In genomic region chr17:28369056-28369455, GRCm38 (mm10) we compare ENCODE assay signal across 13 mouse cellular contexts. TPM values are rescaled to one million over a fixed set of nuclear protein-coding genes. Genes with fewer than 3 reads are reported as not detected.
DNase-seq lines count a peak whose midpoint lies in the region; ATAC-seq lines count a peak whose summit lies in the region.
"Had no signal": no experiment of that assay in that cellular context is flagged by ENCODE, and none has a peak within 500 bp of the region (broad histone marks: within the 10 kb centered on the region; RNA-seq: fewer than 3 reads in every experiment).

No protein-coding gene starts in this region.

- no peak overlapping the region for H3K4me3 ChIP-seq in intestine, embryonic 16.5 days (ENCODE audit: low read length)
- H3K4me3 ChIP-seq in intestine, embryonic 15.5 days (replicated peaks), result no peak overlapping the region
- H3K4me3 ChIP-seq in lung, embryonic 16.5 days (ENCODE audit: low read length), result no peak overlapping the region
- no peak overlapping the region for H3K4me3 ChIP-seq in stomach, embryonic 15.5 days (replicated peaks)
- H3K4me3 ChIP-seq: embryonic facial prominence, embryonic 13.5 days; forebrain, embryonic 12.5 days; heart, embryonic 10.5 days; hindbrain, embryonic 10.5 days had no signal

- H3K9ac ChIP-seq in intestine, embryonic 16.5 days (ENCODE audit: low read depth, low read length), result no peak overlapping the region
- H3K9ac ChIP-seq in intestine, embryonic 15.5 days, result no peak overlapping the region
- no peak overlapping the region for H3K9ac ChIP-seq in lung, embryonic 16.5 days (ENCODE audit: low read length)
- H3K9ac ChIP-seq in stomach, embryonic 15.5 days, result no peak overlapping the region
- H3K9ac ChIP-seq: embryonic facial prominence, embryonic 13.5 days; forebrain, embryonic 12.5 days had no signal

- H3K27me3 ChIP-seq in intestine, embryonic 16.5 days (replicated peaks; ENCODE audit: control insufficient read depth, insufficient read depth, low read length), result peaks cover 11% of the 10 kb centered on the region
- H3K27me3 ChIP-seq in intestine, embryonic 15.5 days (replicated peaks), result peaks cover 17% of the 10 kb centered on the region
- H3K27me3 ChIP-seq in lung, embryonic 16.5 days (ENCODE audit: control insufficient read depth, insufficient read depth, low read depth, low read length), result peaks cover 7% of the 10 kb centered on the region
- H3K27me3 ChIP-seq in stomach, embryonic 15.5 days (replicated peaks), result peaks cover 14% of the 10 kb centered on the region

- DNase-seq in lung, postnatal 4 days, result no peak
- DNase-seq in spleen, postnatal 10 days (ENCODE audit: low spot score in 2 of 2), result no peak
- no peak for DNase-seq in thymus, postnatal 0 days (ENCODE audit: low spot score)

- no peaks in the 10 kb centered on the region for H3K36me3 ChIP-seq in intestine, embryonic 16.5 days (ENCODE audit: control insufficient read depth, insufficient read depth, low read length)
- no peaks in the 10 kb centered on the region for H3K36me3 ChIP-seq in intestine, embryonic 15.5 days
- no peaks in the 10 kb centered on the region for H3K36me3 ChIP-seq in lung, embryonic 16.5 days (ENCODE audit: control insufficient read depth, insufficient read depth, low read length)
- no peaks in the 10 kb centered on the region for H3K36me3 ChIP-seq in stomach, embryonic 15.5 days
- H3K36me3 ChIP-seq: embryonic facial prominence, embryonic 13.5 days; forebrain, embryonic 12.5 days; heart, embryonic 10.5 days; hindbrain, embryonic 10.5 days had no signal

- WGBS in intestine, embryonic 16.5 days, result 49% methylated on average over 5 of the region's 5 CpGs
- WGBS in intestine, embryonic 15.5 days, result 60% methylated on average over 5 of the region's 5 CpGs
- WGBS in lung, embryonic 16.5 days, result 56% methylated on average over 5 of the region's 5 CpGs
- 63% methylated on average over 5 of the region's 5 CpGs for WGBS in stomach, embryonic 15.5 days

- no peak overlapping the region for H3K27ac ChIP-seq in intestine, embryonic 16.5 days (ENCODE audit: low read length)
- no peak overlapping the region for H3K27ac ChIP-seq in intestine, embryonic 15.5 days
- H3K27ac ChIP-seq in lung, embryonic 16.5 days (ENCODE audit: low read length), result no peak overlapping the region
- no peak overlapping the region for H3K27ac ChIP-seq in stomach, embryonic 15.5 days
- H3K27ac ChIP-seq: embryonic facial prominence, embryonic 13.5 days; forebrain, embryonic 12.5 days; heart, embryonic 10.5 days; hindbrain, embryonic 10.5 days had no signal

- peak; percentile 32; the same call in 1 of the 2 replicates for ATAC-seq in intestine, embryonic 16.5 days
- no peak; the same call in 1 of the 2 replicates for ATAC-seq in intestine, embryonic 15.5 days
- peak; percentile 53; the same call in 1 of the 2 replicates for ATAC-seq in lung, embryonic 16.5 days (ENCODE audit: low read depth)
- ATAC-seq in stomach, embryonic 15.5 days (ENCODE audit: insufficient read depth, low FRiP score, low read depth), result peak; percentile 47; the same call in 1 of the 2 replicates
- ATAC-seq: forebrain, embryonic 16.5 days had no signal

- no peak overlapping the region for H3K4me2 ChIP-seq in intestine, embryonic 16.5 days (ENCODE audit: low read depth, low read length)
- H3K4me2 ChIP-seq in intestine, embryonic 15.5 days (replicated peaks), result no peak overlapping the region
- no peak overlapping the region for H3K4me2 ChIP-seq in lung, embryonic 16.5 days (ENCODE audit: low read depth, low read length)
- H3K4me2 ChIP-seq in stomach, embryonic 15.5 days, result no peak overlapping the region
- H3K4me2 ChIP-seq: forebrain, embryonic 12.5 days had no signal

- no peaks in the 10 kb centered on the region for H3K9me3 ChIP-seq in intestine, embryonic 16.5 days (ENCODE audit: control insufficient read depth, low read length)
- no peaks in the 10 kb centered on the region for H3K9me3 ChIP-seq in intestine, embryonic 15.5 days
- H3K9me3 ChIP-seq in lung, embryonic 16.5 days (ENCODE audit: control insufficient read depth, low read length), result no peaks in the 10 kb centered on the region
- H3K9me3 ChIP-seq in stomach, embryonic 15.5 days, result no peaks in the 10 kb centered on the region
- H3K9me3 ChIP-seq: embryonic facial prominence, embryonic 13.5 days; forebrain, embryonic 12.5 days; heart, embryonic 10.5 days; hindbrain, embryonic 10.5 days had no signal

- H3K4me1 ChIP-seq in intestine, embryonic 16.5 days (ENCODE audit: control insufficient read depth, insufficient read depth, low read length), result peaks cover 13% of the 10 kb centered on the region; the same call in 1 of the 2 replicates
- H3K4me1 ChIP-seq in intestine, embryonic 15.5 days (replicated peaks), result peaks cover 8% of the 10 kb centered on the region
- peaks cover 4% of the 10 kb centered on the region for H3K4me1 ChIP-seq in lung, embryonic 16.5 days (replicated peaks; ENCODE audit: control insufficient read depth, insufficient read depth, low read length)
- H3K4me1 ChIP-seq in stomach, embryonic 15.5 days, result peaks cover 10% of the 10 kb centered on the region

RNA-seq across cellular contexts. Expression of gene Tulp1, which starts 4.0 kb away (rescaled TPM):
- 3.0 and 3.6 TPM in 2 replicates for polyA plus RNA-seq in intestine, embryonic 16.5 days (2015; fragmentation: Nextera tagmentation; extraction: Ambion mirVana)
- polyA plus RNA-seq in intestine, embryonic 15.5 days (2015; fragmentation: Nextera tagmentation; extraction: Ambion mirVana), result 3.6 and 4.1 TPM in 2 replicates
- 7.6 and 9.3 TPM in 2 replicates for polyA plus RNA-seq in lung, embryonic 16.5 days (2015; fragmentation: Nextera tagmentation; extraction: Ambion mirVana)
- polyA plus RNA-seq in stomach, embryonic 15.5 days (2015; fragmentation: Nextera tagmentation; extraction: Ambion mirVana), result 4.2 and 5.0 TPM in 2 replicates
- polyA plus RNA-seq in thymus, postnatal 0 days (2015; fragmentation: Nextera tagmentation; extraction: Ambion mirVana), result 0.54 and 0.56 TPM in 2 replicates
- polyA plus RNA-seq: frontal cortex, adult 2 months had no signal

RNA-seq across cellular contexts. Expression of gene Tead3, which starts 18.4 kb away (rescaled TPM):
- polyA plus RNA-seq in intestine, embryonic 16.5 days (2015; fragmentation: Nextera tagmentation; extraction: Ambion mirVana), result 8.5 and 9.3 TPM in 2 replicates
- 8.9 and 10.0 TPM in 2 replicates for polyA plus RNA-seq in intestine, embryonic 15.5 days (2015; fragmentation: Nextera tagmentation; extraction: Ambion mirVana)
- 11.6 and 12.4 TPM in 2 replicates for polyA plus RNA-seq in lung, embryonic 16.5 days (2015; fragmentation: Nextera tagmentation; extraction: Ambion mirVana)
- polyA plus RNA-seq in stomach, embryonic 15.5 days (2015; fragmentation: Nextera tagmentation; extraction: Ambion mirVana), result 11.5 and 12.0 TPM in 2 replicates
- 2.1 and 2.2 TPM in 2 replicates for polyA plus RNA-seq in thymus, postnatal 0 days (2015; fragmentation: Nextera tagmentation; extraction: Ambion mirVana)

RNA-seq across cellular contexts. Expression of gene Rpl10a, which starts 40.8 kb away (rescaled TPM):
- polyA plus RNA-seq in intestine, embryonic 16.5 days (2015; fragmentation: Nextera tagmentation; extraction: Ambion mirVana), result 591 and 604 TPM in 2 replicates
- polyA plus RNA-seq in intestine, embryonic 15.5 days (2015; fragmentation: Nextera tagmentation; extraction: Ambion mirVana), result 639 and 690 TPM in 2 replicates
- 615 and 635 TPM in 2 replicates for polyA plus RNA-seq in lung, embryonic 16.5 days (2015; fragmentation: Nextera tagmentation; extraction: Ambion mirVana)
- polyA plus RNA-seq in stomach, embryonic 15.5 days (2015; fragmentation: Nextera tagmentation; extraction: Ambion mirVana), result 490 and 616 TPM in 2 replicates
- 790 and 815 TPM in 2 replicates for polyA plus RNA-seq in thymus, postnatal 0 days (2015; fragmentation: Nextera tagmentation; extraction: Ambion mirVana)

RNA-seq across cellular contexts. Expression of gene Fance, which starts 55.7 kb away (rescaled TPM):
- polyA plus RNA-seq in intestine, embryonic 16.5 days (2015; fragmentation: Nextera tagmentation; extraction: Ambion mirVana), result 20.2 and 21.8 TPM in 2 replicates
- polyA plus RNA-seq in intestine, embryonic 15.5 days (2015; fragmentation: Nextera tagmentation; extraction: Ambion mirVana), result 22.7 and 29.8 TPM in 2 replicates
- polyA plus RNA-seq in lung, embryonic 16.5 days (2015; fragmentation: Nextera tagmentation; extraction: Ambion mirVana), result 22.1 and 32.4 TPM in 2 replicates
- polyA plus RNA-seq in stomach, embryonic 15.5 days (2015; fragmentation: Nextera tagmentation; extraction: Ambion mirVana), result 26.9 and 29.9 TPM in 2 replicates
- 20.7 and 27.6 TPM in 2 replicates for polyA plus RNA-seq in thymus, postnatal 0 days (2015; fragmentation: Nextera tagmentation; extraction: Ambion mirVana)
